Mouse (Mus musculus): Measurements from ENCODE around the gene Nfyb. TPM values are rescaled to one million over a fixed set of nuclear protein-coding genes. Genes with fewer than 3 reads are reported as not detected.

Nfyb gene
- total RNA-seq, 2 experiments from 2014 or later = 13.0 to 14.5 TPM

DNA sequence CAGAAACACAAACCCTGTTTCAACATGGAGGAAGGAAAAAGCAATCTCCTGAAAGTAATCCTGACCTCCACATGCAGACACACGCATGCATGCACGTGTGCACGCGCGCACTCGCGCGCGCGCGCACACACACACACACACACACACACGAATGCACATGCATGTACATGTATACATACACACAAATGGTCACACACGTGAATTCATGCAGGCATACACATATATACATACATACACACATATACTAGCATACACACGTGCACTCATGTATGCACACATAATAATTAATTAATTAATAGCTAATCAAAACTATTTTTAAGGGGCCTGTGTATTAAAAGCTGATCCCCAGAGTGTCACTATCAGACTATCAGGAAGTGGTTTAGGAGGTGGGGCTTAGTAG lies 15.9 kb upstream of the Nfyb start:
- DNase-seq = no peak

DNA sequence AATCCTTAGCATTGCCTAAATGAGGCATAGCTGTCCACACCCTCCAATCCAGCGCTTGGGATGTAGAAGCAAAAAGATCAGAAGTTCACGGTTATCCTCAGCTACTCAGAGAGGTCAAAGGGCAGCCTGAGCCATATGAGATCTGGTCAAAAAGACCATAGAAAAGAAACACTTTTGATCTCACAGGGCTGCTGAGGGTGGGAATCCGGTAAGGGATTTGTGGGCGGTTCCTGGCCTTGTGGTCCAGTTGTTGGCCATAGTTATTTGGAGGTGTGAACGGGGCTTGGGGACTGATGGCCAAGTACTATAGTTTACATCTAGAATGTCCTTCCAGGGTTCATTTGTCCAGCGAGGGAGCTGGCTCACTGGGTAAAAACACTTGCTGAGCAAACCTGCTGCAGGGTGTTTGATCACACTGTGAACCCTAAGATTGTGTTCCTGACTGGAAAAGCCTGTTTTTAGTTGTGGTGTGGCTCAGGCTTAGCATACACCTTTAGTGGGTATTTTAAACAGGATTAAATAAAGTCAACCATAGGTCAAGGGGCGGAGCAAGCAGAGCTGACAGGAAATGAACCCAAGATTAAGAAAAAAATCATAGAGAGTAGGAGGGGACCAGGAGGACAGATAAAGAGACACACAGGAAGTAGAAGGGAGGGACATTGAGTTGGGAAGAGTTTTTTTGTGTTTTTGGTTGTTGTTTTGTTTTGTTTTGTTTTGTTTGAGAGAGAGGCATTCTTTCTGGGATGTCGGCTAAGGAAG lies 15.0 kb upstream of the Nfyb start:
- DNase-seq = no peak

DNA sequence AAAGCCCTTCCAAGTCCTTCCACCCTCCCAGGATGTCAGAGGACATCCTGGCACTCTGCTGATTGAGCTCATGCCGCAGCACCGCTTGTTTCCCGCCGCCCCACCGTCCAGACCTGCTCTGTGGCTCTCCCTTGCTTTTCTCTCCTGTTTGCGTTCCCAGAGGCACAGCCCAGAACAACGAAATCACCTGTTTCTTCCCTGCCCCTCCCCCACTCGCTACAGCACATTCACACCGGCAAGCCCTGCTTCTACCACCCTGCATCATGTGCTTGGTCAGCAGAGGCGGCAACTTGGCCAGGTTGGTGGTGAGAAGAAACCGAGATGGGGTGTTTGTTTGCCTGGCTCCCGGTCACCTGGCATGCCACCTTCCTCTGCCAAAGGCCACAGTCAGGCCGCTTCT lies 13.9 kb upstream of the Nfyb start:
- no peak for DNase-seq

DNA sequence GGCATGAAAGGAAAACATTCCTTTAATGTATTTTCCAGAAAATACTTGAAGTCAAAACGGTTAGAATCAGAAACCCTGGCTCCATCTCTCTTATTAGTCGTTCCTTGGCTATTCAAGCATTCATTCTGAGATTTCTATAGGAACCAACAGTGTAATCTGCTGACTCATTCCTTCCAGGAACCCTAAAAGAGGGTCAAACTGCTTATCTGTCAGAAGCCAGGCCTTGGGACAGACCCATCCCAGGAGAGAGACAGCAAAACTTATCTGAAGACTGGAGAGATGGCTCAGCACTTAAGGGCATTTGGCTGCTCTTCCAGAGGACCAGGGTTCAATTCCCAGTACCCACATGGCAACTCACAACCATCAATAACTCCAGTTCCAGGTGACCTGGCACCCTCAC lies 13.1 kb upstream of the Nfyb start:
- DNase-seq = no peak

DNA sequence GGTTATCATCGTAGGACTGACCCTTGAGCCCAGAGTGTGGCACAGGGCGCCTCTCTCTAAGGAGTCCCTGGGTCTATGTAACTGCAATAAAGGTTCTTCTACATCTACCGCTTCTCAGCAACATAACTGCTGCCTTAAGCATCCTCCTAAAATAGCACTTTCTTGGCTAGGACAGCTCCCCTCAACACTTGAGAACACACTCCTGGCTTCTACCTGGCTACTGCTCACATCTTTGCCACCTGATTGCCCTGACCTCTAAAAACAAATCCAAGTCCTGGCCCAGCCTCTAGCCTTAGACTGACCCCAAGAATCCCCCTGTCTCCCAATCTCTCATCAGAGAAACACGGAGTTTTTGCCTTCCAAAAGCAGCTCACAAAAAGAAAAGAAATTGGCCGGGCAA lies 10.9 kb upstream of the Nfyb start:
- DNase-seq = no peak

DNA sequence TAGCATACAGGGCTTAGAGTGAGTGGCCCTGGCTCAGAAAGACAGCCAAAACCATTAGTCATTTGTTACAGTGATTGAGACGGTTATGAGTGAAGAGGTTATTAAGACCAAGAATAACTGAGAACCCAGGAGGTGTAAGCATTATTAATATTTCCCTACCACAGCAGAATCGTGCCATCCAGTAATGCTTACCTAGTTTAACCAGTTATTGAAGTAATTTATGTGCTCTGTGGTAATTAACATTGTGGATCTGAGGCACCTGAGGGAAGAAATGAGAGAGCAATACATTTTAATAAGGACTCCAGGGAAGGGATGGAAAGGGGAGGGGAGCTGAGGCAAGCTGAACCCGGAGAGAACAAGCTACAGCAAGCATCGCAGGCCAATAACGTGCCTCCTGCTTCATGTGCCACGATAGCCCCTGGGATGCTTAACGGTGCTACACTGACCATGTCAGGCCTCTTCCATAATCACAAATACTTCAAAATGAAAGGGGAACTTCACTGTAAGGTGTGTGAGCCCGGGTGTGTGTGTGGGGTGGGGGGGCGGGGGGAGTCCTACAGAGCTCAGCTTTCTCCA lies 7.7 kb upstream of the Nfyb start:
- no peak for DNase-seq

DNA sequence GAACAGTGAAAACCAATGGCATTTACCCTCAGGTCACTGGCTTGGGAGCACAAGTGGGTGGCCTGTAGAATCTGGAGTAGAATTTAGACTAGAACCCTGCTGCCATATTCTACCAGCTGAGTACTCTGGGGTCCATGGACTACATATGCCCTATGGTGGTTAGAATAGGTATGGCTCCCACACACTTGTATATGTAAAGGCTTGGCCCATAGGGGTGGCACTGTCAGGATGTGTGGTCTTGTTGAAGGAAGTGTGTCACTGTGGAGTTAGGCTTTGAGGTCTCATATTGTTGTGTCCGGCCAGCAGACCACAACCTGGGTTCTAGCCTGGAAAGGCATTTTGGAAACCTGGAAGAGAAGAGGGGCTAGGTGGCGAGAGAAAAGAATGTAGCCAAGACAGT lies 6.8 kb upstream of the Nfyb start:
- DNase-seq = no peak

DNA sequence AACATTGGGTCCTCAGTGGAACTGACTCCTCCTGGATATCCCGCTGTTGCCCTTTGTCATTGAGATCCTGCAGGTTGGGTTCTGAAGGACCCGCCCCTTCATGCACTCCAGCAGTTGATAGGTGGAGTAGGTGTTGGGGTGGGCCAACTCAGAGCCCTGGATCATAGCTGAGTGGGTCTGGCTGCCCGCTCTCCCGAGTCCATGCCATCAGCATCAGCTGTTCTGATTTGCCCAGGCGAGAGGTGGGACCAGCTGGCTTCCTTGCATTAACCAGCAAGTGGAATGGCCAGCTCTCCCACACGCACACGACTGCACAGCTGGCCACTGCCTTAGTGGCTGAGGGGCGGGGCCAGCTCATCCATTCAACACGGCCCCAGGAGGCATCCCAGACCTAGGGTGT lies 5.0 kb upstream of the Nfyb start:
- DNase-seq = no peak

DNA sequence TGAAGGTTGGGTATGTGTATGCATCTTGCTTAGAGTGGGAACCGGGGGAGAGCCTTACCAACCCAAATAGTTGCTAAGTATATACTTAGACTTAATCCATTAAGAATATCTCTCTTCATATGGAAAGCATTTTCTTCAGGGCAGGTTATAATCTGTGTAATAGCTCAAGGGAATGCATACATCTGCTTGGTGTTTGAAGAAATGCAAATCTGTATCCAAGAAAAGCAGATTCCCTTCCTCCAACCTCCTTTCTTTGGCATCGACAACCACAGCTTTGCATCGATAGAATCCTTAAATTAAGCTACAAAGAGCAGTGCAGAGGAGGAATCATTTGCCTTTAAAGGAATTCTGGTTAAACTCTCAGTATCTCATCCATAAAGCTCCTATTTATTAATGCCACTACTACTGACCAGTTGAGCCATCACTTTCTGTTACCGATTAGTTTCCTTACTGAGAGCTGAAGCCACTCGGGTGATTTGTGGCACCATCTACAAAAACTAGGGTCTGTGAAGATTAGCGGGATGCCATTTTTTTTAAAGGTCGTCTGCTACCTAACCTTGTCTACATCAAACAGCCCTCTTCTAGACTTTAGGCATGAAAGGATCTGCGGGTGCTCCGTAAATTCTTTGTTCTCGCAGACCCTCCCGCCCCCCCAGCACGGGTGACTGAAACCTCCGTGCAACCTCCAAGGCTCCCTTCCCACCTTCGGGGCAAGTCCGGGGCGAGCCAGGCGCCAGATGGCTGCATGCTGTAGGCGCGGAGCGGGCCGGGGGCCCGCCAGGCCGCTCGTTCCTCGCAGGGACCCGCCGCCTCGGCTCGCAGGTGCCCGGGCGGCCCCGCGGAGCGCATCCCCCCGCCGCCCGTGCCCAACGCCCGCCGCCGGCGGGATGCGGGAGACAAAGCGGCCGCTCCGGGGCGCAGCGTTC lies 925 bp downstream of the Nfyb start:
- peak; percentile 27 to 44 for DNase-seq

DNA sequence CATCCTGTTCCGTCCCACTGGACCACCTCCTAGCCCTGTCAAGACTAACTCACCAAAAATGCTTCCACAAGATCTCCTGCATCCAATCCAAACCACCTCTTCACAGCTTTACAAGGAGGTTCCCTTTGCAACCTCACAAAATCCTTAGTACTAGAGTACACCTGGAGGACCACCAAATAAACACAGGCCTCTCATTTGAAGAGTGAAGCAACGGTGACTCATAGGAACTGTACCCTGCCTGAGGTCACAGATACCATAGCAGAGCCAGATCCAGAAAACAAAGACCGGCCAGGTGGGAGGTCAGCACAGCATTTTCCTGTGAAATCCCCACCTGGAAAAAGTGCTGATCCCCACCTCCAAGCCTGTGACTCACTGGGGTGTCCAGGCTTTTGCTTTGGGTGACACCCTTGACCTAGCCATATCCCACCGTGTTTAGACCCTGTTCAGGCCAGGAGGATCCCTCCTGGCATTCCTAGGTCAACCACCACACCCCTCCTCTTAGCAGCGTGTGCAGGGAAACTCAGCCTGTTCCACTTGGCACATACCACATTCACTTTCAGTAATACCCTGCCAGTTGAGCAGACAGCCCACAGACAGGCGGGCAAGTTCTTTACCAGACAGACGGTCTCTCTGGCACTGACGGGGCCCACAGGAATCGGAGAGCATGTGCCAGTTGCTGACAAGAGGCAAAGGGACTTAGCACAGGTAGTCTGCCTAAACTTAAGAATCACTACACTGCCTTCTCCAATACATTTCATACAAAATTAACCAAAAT lies 2.7 kb downstream of the Nfyb start:
- DNase-seq = peak in 1 of 2 experiments; percentile 23

DNA sequence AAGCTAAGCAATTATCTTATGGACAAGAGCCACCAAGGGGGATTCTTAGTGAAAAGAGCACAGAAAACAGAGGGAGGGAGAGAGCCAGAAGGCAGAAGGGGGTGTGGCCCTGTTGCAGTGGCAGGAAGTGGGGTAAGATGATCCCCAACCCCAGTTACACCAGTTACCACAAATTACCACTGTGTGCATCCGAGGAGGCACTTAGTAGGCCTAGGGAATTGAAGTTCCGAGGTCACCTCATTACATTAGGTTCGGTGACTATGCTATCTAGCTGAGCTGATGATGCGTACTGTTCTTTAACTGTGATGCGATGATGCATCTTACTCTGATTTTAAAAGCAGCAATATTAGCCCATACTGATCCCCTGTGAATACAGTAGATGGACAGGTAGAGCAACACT lies 4.2 kb downstream of the Nfyb start:
- DNase-seq = no peak

DNA sequence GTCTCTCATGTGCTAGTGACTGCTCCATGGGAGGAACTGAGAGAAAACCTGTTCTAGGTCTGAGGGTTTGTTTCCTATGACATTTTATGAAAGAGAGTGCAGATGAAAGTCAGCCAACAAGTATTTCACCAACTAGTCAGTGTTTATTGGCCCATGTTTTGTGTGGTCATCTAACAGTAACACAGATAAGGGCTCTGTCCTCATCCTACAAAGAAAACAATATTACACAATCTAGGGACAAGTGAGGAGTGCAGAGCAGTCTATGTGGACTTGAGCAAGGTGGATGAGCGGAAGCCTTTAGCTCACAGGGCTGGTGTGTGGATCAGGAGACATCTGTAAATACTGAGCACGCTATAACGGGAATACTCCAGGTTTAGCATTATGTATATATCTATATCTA lies 5.1 kb downstream of the Nfyb start:
- no peak for DNase-seq

DNA sequence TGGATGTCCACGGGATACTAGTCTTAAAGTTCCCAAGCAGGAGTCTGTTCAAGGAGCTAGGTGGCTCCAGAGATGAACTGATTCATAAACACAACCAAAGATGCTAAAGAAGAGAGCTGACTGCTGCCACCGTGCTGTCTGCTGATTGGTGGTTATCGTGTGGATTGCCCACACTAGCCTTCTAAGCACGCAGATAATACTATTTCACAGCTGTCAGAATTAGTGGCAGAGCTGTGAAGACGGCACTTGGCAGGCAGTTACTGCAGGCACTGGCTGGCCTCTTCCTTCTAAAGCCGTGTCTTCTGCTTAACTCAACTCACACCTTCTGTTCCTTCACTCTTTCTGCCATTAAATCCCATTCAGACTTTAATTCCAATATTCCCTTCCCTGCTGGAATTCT lies 5.6 kb downstream of the Nfyb start:
- no peak for DNase-seq

DNA sequence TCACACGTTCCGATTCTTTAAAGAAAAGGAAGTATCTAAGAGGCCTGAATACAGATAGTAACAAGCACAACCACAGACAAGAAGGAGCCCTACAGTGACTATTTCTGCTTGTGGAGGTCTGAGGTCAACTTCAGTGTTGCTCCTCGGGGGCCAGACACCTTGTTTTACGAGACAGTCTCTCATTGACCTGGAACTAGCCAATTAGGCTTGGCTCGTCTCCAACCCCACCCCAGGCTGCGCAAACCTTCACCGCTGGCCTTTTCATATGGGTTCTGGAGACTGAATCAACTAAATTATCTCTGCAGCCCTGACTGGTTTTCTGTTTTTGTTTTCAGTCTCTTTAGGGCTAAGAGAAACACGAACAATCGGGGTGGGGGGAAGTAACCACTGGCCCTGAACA lies 6.6 kb downstream of the Nfyb start:
- no peak for DNase-seq

DNA sequence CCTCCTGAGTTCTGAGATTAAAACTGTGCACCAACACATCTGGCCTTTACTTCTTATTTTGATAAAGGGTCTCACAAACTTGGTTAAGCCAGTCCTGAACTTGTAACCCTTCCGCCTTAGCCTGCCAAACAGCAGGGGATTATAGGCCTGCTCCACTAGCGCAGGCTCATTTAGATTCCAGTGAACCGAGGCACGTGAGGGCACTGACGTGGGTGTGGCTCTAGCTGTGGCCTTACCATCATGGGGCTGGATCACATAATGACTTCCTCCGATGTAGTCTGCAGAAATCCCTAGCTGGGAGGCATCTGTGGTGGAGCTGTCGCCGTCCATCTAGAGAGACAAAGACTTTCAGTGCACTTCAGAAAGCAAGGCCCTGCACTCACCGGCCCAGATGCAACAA lies 7.5 kb downstream of the Nfyb start:
- DNase-seq = no peak

DNA sequence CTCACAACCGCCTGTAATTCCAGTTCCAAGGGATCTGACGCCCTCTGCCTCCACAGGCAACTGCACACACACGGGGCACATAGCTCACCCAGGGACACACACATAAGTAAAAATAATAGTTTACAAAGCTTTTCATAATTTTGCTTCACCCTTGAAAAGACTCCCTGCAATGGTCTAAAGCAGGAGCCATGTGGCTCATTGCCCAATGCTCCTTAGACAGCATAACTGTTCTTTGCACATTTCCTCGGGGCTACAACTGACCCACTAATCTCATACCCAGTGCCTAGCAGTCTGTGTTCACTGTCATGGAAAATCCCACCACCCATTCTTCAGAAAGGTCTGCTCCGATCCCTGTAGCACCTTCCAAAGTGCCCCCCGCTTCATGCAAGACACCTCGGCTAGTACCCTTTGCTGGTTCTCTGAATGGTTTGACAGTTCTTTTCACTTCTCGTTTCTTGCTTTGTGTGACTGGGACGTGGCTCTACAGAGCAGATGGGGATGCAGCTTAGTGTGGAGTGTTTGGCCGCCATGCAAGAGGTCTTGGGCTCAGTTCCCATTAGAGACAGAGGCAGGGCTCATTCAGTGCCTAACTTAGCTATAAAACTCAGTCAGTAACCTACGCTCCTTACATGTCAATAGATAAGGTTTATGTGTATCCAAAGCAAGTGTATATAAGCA lies 8.6 kb downstream of the Nfyb start:
- DNase-seq = no peak

DNA sequence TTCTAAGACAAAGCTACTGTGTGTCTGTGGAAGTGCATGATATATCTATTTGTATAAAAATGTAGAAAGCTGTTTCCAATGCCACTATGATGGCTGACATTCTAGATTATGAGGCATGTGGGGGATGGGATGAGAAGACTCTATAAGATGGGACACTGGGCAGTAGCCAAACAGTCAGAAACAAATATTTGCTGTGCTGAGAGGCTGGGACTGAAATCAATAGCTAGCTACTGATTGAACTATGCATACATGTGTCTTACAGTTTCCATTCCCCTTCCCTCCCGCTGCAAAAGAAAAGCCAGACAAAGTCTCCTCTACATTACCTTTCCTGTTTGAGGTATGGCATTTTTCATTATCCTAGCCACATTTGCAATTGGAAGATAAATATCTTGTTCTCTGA lies 9.3 kb downstream of the Nfyb start:
- no peak for DNase-seq

DNA sequence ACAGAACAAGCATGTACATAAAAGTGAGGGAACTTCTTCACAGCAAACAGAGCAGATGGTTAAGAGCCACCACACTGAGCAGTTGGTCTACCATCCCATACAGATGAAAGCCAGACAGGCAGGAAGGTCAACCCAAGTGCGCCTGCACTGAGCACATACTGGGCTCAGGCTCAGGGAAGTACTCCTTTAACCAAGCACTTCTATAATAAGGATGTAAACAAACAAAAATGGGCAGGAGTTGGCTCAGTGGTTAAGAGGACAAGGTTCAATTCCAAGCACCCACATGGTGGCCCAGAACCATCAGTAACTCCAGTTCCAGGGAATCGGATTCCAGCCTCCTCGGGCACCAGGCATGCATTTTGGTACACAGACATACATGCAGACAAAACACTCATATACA lies 11.0 kb downstream of the Nfyb start:
- DNase-seq = no peak

DNA sequence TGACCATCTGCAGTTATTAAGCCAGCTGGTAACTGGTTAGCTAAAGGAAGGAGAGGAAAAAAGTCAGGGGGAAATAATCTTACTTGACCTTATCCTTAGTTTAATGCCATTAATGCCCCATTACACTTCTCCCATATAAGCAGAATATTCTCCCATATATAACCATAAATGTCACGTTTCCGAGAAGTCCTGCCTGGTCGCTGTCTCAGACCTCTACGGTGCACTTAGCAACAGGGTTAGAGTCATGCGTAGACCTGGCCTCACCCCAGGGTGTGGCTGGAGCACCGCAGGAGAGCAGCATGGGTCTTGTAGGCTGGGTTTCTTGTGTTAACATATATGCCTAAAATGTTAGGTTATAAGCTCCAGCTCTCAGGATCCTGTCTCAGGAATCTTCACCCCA lies 13.2 kb downstream of the Nfyb start:
- DNase-seq = no peak

DNA sequence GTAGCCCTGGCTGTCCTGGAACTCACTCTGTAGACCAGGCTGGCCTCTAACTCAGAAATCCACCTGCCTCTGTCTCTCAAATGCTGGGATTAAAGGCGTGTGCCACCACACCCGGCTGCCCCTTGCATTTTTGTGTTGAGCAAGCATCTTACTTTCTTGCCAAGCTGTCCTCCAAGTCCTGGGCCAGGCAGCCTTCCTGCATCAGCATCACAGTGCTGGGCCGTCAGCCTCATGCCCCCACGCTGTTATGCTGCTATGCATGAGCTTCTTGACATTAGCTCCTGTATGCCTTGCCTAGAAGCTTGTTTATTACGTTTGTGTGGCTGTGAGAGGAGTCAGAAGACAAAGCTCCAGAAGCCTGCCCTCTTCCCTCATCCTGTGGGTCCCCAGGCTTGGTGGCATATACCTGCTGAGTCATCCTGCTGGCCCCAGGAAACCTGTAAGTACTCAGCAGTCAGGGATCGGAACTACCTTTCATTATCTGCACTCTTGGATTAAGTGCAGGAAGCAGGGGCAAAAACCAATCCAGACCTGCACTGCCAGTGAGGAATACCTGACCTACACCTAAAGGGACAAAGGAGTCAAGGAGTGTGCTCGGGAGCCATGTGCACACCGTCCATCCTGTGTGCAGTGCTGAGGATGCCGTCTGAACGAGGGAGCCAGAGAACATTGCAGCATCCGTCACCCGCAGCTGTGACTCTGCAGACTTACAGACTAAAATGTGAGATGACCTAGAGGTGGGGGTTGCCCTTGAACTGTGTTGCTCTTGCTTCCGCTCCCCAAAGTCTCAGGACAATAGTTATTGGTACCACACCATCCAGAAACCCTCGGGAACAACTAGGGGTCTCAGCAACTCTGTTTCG lies 16.7 kb downstream of the Nfyb start:
- DNase-seq = no peak

DNA sequence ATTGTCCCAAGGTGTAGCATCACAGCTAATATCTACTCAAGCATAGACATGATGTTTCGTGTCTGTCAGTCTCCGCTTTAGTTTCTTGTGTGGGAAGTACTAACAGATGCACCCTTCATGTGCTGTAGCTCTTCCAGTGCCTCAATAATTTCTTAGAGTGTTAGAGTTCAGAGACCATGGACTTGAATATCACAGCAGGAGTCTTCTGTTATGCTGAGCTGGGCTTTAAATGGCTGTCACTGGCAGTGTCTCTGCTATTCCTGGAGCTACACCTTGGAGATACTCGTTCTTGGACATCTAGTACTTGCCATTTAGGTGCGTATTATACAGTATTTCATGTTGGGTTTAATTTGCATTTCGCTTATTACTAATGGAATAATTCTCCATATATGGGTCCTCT lies 18.6 kb downstream of the Nfyb start:
- DNase-seq = no peak

Data from heart, adult 18-20 months (tissue).